Mouse (Mus musculus): Measurements from ENCODE around the gene Mapre1. TPM values are rescaled to one million over a fixed set of nuclear protein-coding genes. Genes with fewer than 3 reads are reported as not detected.
"Not testable (repeated sequence)": the region's sequence is repeated elsewhere in the genome, so short reads cannot be mapped to it uniquely, and the experiment has no call there.

Mapre1 gene
- 348 and 356 TPM in 2 replicates for polyA plus RNA-seq (2015; fragmentation: Nextera tagmentation; extraction: Ambion mirVana)

GRCm38 (mm10) chr2:153740500-153741436 lies at the start of gene Mapre1:
TSS of gene Mapre1 (plus strand) at chr2:153741274.
- peak within 1 kb of the TSS; percentile 86 for H3K9ac ChIP-seq
- H3K9me3 ChIP-seq, result no peaks in the 10 kb centered on the region
- H3K4me1 ChIP-seq (replicated peaks), result peaks cover 36% of the 10 kb centered on the region
- no peaks in the 10 kb centered on the region for H3K36me3 ChIP-seq
- H3K4me2 ChIP-seq, result peak within 1 kb of the TSS; percentile 65
- ATAC-seq (ENCODE audit: low FRiP score, low read depth), result peak; percentile 98
- no peaks in the 10 kb centered on the region for H3K27me3 ChIP-seq
- 10% methylated on average over 58 of the region's 58 CpGs for WGBS
- peak within 1 kb of the TSS; percentile 80 for H3K4me3 ChIP-seq
- peak within 1 kb of the TSS; percentile 98 for H3K27ac ChIP-seq (replicated peaks)

- H3K36me3 ChIP-seq; H3K4me3 ChIP-seq; H3K9ac ChIP-seq; H3K27ac ChIP-seq (replicated peaks); H3K4me2 ChIP-seq; H3K27me3 ChIP-seq; ATAC-seq (ENCODE audit: low FRiP score, low read depth); H3K9me3 ChIP-seq; H3K4me1 ChIP-seq (replicated peaks): not testable (repeated sequence)
- WGBS, result 87% methylated on average over 6 of the region's 7 CpGs
Observed at GRCm38 (mm10) chr2:153693413-153693812, 47.7 kb upstream of the Mapre1 start.

GRCm38 (mm10) chr2:153694462-153695085 lies 46.5 kb upstream of the Mapre1 start:
- H3K4me1 ChIP-seq (replicated peaks), result no peaks in the 10 kb centered on the region
- H3K36me3 ChIP-seq, result no peaks in the 10 kb centered on the region
- no peak overlapping the region for H3K4me3 ChIP-seq
- no peak for ATAC-seq (ENCODE audit: low FRiP score, low read depth)
- H3K27me3 ChIP-seq, result no peaks in the 10 kb centered on the region
- H3K27ac ChIP-seq (replicated peaks), result no peak overlapping the region
- H3K9me3 ChIP-seq, result no peaks in the 10 kb centered on the region
- H3K4me2 ChIP-seq, result no peak overlapping the region
- no peak overlapping the region for H3K9ac ChIP-seq
- WGBS, result 69% methylated on average over 19 of the region's 19 CpGs

GRCm38 (mm10) chr2:153696352-153696751 lies 44.7 kb upstream of the Mapre1 start, which contains the start of gene Dnmt3c:
TSS of gene Dnmt3c (plus strand) at chr2:153696652.
- Histone ChIP-seq H3K4me3 (no peak within 1 kb of the TSS), H3K27me3 (no peaks in the 10 kb centered on the region), H3K4me2 (no peak within 1 kb of the TSS), H3K9ac (no peak within 1 kb of the TSS), H3K4me1 (replicated peaks) (no peaks in the 10 kb centered on the region), H3K36me3 (no peaks in the 10 kb centered on the region), H3K27ac (replicated peaks) (no peak within 1 kb of the TSS), H3K9me3 (no peaks in the 10 kb centered on the region)
- no peak for ATAC-seq (ENCODE audit: low FRiP score, low read depth)

- WGBS, result 39% methylated on average over 6 of the region's 6 CpGs
- Histone ChIP-seq H3K4me2 (no peak overlapping the region), H3K27me3 (no peaks in the 10 kb centered on the region), H3K9me3 (no peaks in the 10 kb centered on the region), H3K9ac (no peak overlapping the region), H3K36me3 (no peaks in the 10 kb centered on the region), H3K4me3 (no peak overlapping the region), H3K4me1 (replicated peaks) (no peaks in the 10 kb centered on the region), H3K27ac (replicated peaks) (no peak overlapping the region)
- no peak for ATAC-seq (ENCODE audit: low FRiP score, low read depth)
Observed at GRCm38 (mm10) chr2:153703389-153703788, 37.7 kb upstream of the Mapre1 start.

- no peak for ATAC-seq (ENCODE audit: low FRiP score, low read depth)
- Histone ChIP-seq H3K4me2 (no peak overlapping the region), H3K4me3 (no peak overlapping the region), H3K27me3 (no peaks in the 10 kb centered on the region), H3K36me3 (no peaks in the 10 kb centered on the region), H3K4me1 (replicated peaks) (peaks cover 9% of the 10 kb centered on the region; the same call in 1 of the 2 replicates), H3K27ac (replicated peaks) (no peak overlapping the region), H3K9me3 (no peaks in the 10 kb centered on the region), H3K9ac (no peak overlapping the region)
- WGBS, result 49% methylated on average over 8 of the region's 8 CpGs
Observed at GRCm38 (mm10) chr2:153710701-153711330, 30.3 kb upstream of the Mapre1 start.

GRCm38 (mm10) chr2:153712646-153713091 lies 28.4 kb upstream of the Mapre1 start:
- Histone ChIP-seq H3K4me1 (replicated peaks) (peaks cover 9% of the 10 kb centered on the region; the same call in 1 of the 2 replicates), H3K4me3 (no peak overlapping the region), H3K27ac (replicated peaks) (peak overlapping the region; percentile 71), H3K4me2 (no peak overlapping the region), H3K36me3 (no peaks in the 10 kb centered on the region), H3K9ac (no peak overlapping the region), H3K27me3 (no peaks in the 10 kb centered on the region), H3K9me3 (no peaks in the 10 kb centered on the region)
- peak; percentile 70 for ATAC-seq (ENCODE audit: low FRiP score, low read depth)
- WGBS, result 14% methylated on average over 3 of the region's 3 CpGs

- Histone ChIP-seq H3K9me3 (no peaks in the 10 kb centered on the region), H3K4me3 (no peak overlapping the region), H3K27ac (replicated peaks) (peak overlapping the region; percentile 71), H3K27me3 (no peaks in the 10 kb centered on the region), H3K4me1 (replicated peaks) (peaks cover 9% of the 10 kb centered on the region; the same call in 1 of the 2 replicates), H3K4me2 (no peak overlapping the region), H3K36me3 (no peaks in the 10 kb centered on the region), H3K9ac (no peak overlapping the region)
- ATAC-seq (ENCODE audit: low FRiP score, low read depth), result peak; percentile 91
- 16% methylated on average over 4 of the region's 4 CpGs for WGBS
Observed at GRCm38 (mm10) chr2:153713227-153713626, 27.8 kb upstream of the Mapre1 start.

- H3K27me3 ChIP-seq; H3K36me3 ChIP-seq; H3K27ac ChIP-seq (replicated peaks); H3K4me1 ChIP-seq (replicated peaks); ATAC-seq (ENCODE audit: low FRiP score, low read depth); H3K9ac ChIP-seq; H3K4me2 ChIP-seq; H3K9me3 ChIP-seq; H3K4me3 ChIP-seq: not testable (repeated sequence)
- 87% methylated on average over 3 of the region's 3 CpGs for WGBS
Observed at GRCm38 (mm10) chr2:153717861-153718260, 23.2 kb upstream of the Mapre1 start.

GRCm38 (mm10) chr2:153723098-153723497 lies 18.0 kb upstream of the Mapre1 start:
- Histone ChIP-seq H3K9ac (no peak overlapping the region), H3K4me2 (no peak overlapping the region), H3K4me3 (no peak overlapping the region), H3K36me3 (no peaks in the 10 kb centered on the region), H3K27me3 (no peaks in the 10 kb centered on the region), H3K9me3 (no peaks in the 10 kb centered on the region), H3K4me1 (replicated peaks) (no peaks in the 10 kb centered on the region), H3K27ac (replicated peaks) (no peak overlapping the region)
- ATAC-seq (ENCODE audit: low FRiP score, low read depth), result no peak
- 85% methylated on average over 1 of the region's 1 CpGs for WGBS

- ATAC-seq (ENCODE audit: low FRiP score, low read depth), result no peak
- 85% methylated on average over 2 of the region's 2 CpGs for WGBS
- H3K36me3 ChIP-seq, result no peaks in the 10 kb centered on the region
- no peak overlapping the region for H3K9ac ChIP-seq
- H3K9me3 ChIP-seq, result no peaks in the 10 kb centered on the region
- H3K4me2 ChIP-seq, result no peak overlapping the region
- no peak overlapping the region for H3K27ac ChIP-seq (replicated peaks)
- no peaks in the 10 kb centered on the region for H3K27me3 ChIP-seq
- H3K4me1 ChIP-seq (replicated peaks), result no peaks in the 10 kb centered on the region
- no peak overlapping the region for H3K4me3 ChIP-seq
Observed at GRCm38 (mm10) chr2:153724424-153724823, 16.6 kb upstream of the Mapre1 start.

- Histone ChIP-seq H3K4me3 (no peak overlapping the region), H3K27ac (replicated peaks) (no peak overlapping the region)
- WGBS, result 68% methylated on average over 2 of the region's 2 CpGs
Observed at GRCm38 (mm10) chr2:153724871-153725270, 16.2 kb upstream of the Mapre1 start.

More at GRCm38 (mm10) chr2:153724871-153725270, 16.2 kb upstream of the Mapre1 start:
- no peaks in the 10 kb centered on the region for H3K36me3 ChIP-seq
- H3K9ac ChIP-seq, result no peak overlapping the region
- H3K9me3 ChIP-seq, result no peaks in the 10 kb centered on the region
- no peak for ATAC-seq (ENCODE audit: low FRiP score, low read depth)
- no peak overlapping the region for H3K4me2 ChIP-seq
- no peaks in the 10 kb centered on the region for H3K27me3 ChIP-seq
- no peaks in the 10 kb centered on the region for H3K4me1 ChIP-seq (replicated peaks)

Measured in hindbrain, embryonic 15.5 days (tissue).